Mouse (Mus musculus): ENCODE data around the gene Trpc7. TPM values are rescaled to one million over a fixed set of nuclear protein-coding genes. Genes with fewer than 3 reads are reported as not detected.
A peak's percentile ranks its signal among the peaks of the same experiment; 100 is the strongest.

Trpc7 gene
- polyA plus RNA-seq, 1 experiment from 2014 or later = not detected

- H3K27ac ChIP-seq (replicated peaks) = no peak overlapping the region
- no peak overlapping the region for H3K4me3 ChIP-seq
- peaks cover 75% of the 10 kb centered on the region for H3K27me3 ChIP-seq (replicated peaks; ENCODE audit: low read depth, poor library complexity, severe bottlenecking)
- WGBS = 61% methylated on average over 12 of the region's 12 CpGs
- H3K36me3 ChIP-seq (replicated peaks) = no peaks in the 10 kb centered on the region
- H3K9me3 ChIP-seq = no peaks in the 10 kb centered on the region
- DNase-seq (ENCODE audit: low spot score) = no peak
- H3K4me1 ChIP-seq = peaks cover 24% of the 10 kb centered on the region
These were observed 138.6 kb downstream of the Trpc7 start for GRCm38 (mm10) chr13:56757201-56757600.

- 67% methylated on average over 6 of the region's 6 CpGs for WGBS
- Histone ChIP-seq H3K27me3 (replicated peaks; ENCODE audit: low read depth, poor library complexity, severe bottlenecking) (peaks cover 77% of the 10 kb centered on the region), H3K4me3 (no peak overlapping the region), H3K27ac (replicated peaks) (no peak overlapping the region), H3K4me1 (peaks cover 31% of the 10 kb centered on the region), H3K9me3 (no peaks in the 10 kb centered on the region), H3K36me3 (replicated peaks) (no peaks in the 10 kb centered on the region)
- DNase-seq (ENCODE audit: low spot score) = peak; percentile 47
These were observed 139.9 kb downstream of the Trpc7 start for GRCm38 (mm10) chr13:56755871-56756270.

DNA sequence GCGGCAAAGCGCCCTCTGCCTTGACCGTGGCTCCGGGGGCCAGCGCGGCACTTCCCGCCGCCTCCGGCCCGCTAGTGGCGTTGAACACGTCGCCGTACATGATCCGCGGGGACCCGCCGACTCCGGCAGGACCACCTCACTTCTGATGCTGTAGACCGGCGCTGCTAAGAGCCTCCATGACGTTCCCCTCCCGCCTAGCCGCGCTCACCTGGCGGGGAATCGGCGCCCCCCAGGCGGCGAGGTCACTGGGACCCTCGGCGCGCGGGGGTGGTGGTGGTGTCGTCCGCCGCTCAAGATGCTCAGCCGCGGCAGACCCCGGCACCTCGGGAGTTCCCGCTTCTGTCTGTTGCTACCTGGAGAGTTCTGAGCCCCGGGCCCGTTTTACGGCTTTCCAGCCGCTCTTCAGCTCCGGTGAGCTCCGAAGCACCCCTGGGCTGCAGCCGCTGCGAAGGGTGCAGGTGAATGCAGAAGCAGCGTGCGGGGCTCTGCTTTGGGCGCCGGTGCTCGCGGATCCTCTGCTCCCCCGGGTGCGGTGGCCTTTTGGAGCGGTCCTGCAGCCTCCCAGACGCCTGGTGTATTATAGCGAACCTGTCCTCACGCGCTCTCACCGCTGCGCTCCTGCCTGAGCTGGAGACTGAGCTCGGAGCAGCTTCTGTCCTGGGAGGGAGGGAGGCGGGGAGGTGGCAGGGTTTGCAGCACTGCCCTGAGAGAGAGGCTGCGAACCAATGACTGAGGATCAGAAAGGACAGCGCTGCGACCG lies 142.4 kb downstream of the Trpc7 start, which contains the start of gene Gm45623:
Gene Gm45623 (minus strand): TSS at position 636 of the 760 bp plus-strand sequence.
- H3K36me3 ChIP-seq (replicated peaks) = no peaks in the 10 kb centered on the region
- peaks cover 87% of the 10 kb centered on the region for H3K27me3 ChIP-seq (replicated peaks; ENCODE audit: low read depth, poor library complexity, severe bottlenecking)
- peak within 1 kb of the TSS; percentile 66 for H3K4me3 ChIP-seq
- DNase-seq (ENCODE audit: low spot score) = peak; percentile 62
- H3K9me3 ChIP-seq = no peaks in the 10 kb centered on the region
- under 1% methylated on average over 71 of the region's 71 CpGs for WGBS
- peaks cover 31% of the 10 kb centered on the region for H3K4me1 ChIP-seq
- peak within 1 kb of the TSS; percentile 37; the same call in 1 of the 2 replicates for H3K27ac ChIP-seq (replicated peaks)

DNA sequence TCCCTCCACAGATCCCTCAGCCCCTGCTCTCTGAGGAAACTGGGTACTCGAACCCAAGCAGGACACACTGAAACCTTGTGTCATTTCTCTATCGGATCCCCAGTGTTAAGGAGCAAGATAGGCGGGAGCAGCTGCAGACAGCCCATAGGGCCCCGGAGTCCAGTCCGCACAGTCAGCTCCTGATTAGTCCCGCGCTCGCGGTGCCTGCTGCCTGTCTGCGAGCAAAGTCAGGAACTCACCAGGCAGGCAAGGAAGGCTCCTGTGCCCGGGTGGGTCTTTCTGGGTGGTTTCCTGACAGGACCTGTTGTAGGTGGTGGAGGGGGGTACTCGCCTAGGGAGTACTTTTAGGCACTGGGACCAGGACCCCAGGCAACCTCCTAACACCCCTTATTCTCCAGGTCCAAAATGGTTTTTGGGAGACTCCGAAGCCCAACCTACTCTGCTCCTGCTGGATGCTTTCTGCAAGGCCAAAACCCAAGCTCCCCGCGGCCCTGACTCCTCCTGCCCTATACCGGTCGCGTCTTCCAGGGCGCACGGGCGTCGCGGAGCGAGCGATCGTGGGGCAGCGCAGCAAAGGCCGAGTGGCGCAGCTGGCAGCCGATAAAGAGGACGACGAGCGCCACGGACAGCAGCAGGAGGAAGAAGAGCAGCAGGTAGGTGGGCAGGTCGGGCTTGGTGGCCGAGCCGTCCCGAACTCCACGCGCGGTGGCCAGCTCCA lies 143.2 kb downstream of the Trpc7 start:
- DNase-seq (ENCODE audit: low spot score) = peak; percentile 68
- WGBS = 1% methylated on average over 41 of the region's 41 CpGs
- no peaks in the 10 kb centered on the region for H3K36me3 ChIP-seq (replicated peaks)
- no peaks in the 10 kb centered on the region for H3K9me3 ChIP-seq
- H3K27ac ChIP-seq (replicated peaks) = peak overlapping the region; percentile 37; the same call in 1 of the 2 replicates
- peaks cover 82% of the 10 kb centered on the region for H3K27me3 ChIP-seq (replicated peaks; ENCODE audit: low read depth, poor library complexity, severe bottlenecking)
- peaks cover 30% of the 10 kb centered on the region for H3K4me1 ChIP-seq
- H3K4me3 ChIP-seq = peak overlapping the region; percentile 66

DNA sequence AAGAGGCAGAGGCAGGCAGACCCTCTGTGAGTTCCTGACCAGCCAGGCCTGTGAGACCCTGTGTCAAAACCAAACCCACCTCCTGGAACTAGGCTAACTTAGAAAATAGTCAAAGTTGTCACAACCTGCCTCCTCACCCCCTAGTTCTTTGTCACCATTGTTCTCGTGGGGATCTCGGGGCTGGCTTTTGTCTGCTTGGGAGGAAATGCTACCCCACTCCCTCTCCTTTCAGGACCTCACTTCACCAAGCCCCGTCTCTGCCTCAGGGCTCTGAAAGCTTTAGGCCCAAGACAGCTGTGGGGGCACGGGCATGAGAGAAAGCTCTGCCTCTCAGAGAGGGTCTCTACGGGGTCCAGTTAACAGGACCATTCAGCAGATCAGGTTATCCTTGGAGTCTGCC lies 144.0 kb downstream of the Trpc7 start:
- WGBS = 7% methylated on average over 5 of the region's 5 CpGs
- Histone ChIP-seq H3K4me1 (peaks cover 24% of the 10 kb centered on the region), H3K27ac (replicated peaks) (no peak overlapping the region), H3K27me3 (replicated peaks; ENCODE audit: low read depth, poor library complexity, severe bottlenecking) (peaks cover 75% of the 10 kb centered on the region), H3K36me3 (replicated peaks) (no peaks in the 10 kb centered on the region), H3K4me3 (no peak overlapping the region; the same call in 1 of the 2 replicates), H3K9me3 (no peaks in the 10 kb centered on the region)
- DNase-seq (ENCODE audit: low spot score) = no peak

DNA sequence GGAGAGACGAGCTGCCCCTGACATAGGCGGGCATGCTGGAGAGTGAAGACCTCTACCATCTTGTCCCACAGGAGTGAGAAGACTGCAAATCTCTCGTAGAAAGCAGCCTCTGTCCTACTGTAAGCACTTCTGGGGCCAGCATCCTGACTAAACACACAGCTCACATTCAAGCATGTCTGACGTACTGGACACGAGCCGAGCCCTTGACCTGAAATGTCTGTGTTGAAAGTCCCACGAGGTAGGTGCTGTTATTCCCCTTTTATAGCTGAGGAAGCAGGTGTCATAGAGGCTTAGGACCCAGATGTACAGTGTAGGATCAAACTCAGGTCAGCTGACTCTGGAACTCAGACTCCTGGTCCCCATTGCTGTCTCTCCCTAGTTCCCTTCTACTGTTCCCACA lies 146.4 kb downstream of the Trpc7 start:
- H3K27me3 ChIP-seq (replicated peaks; ENCODE audit: low read depth, poor library complexity, severe bottlenecking) = peaks cover 51% of the 10 kb centered on the region
- H3K4me3 ChIP-seq = no peak overlapping the region
- no peak overlapping the region for H3K27ac ChIP-seq (replicated peaks)
- 86% methylated on average over 7 of the region's 7 CpGs for WGBS
- no peak for DNase-seq (ENCODE audit: low spot score)
- H3K4me1 ChIP-seq = peaks cover 24% of the 10 kb centered on the region
- no peaks in the 10 kb centered on the region for H3K9me3 ChIP-seq
- peaks cover 3% of the 10 kb centered on the region for H3K36me3 ChIP-seq (replicated peaks)

DNA sequence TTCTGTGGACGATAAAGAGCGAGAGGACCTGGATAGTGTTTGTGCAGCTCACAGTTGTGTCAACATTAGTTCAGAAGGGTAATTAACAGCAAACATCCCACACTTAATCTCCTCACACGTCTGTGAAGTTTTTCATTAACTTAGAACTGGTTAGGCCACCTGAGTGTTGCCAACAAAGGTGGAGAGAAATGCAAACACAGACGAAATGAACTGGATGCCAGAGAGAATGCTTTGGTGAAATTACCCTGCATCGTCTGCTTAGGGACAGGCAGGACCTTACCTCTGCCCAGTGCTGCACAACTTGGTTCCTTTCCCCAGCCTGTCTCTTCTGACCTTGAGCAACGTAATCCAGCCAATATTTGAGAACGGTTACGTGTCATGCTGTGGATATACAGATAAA lies 148.2 kb downstream of the Trpc7 start:
- Histone ChIP-seq H3K9me3 (no peaks in the 10 kb centered on the region), H3K4me3 (no peak overlapping the region), H3K27ac (replicated peaks) (no peak overlapping the region), H3K4me1 (peaks cover 11% of the 10 kb centered on the region), H3K36me3 (replicated peaks) (peaks cover 8% of the 10 kb centered on the region), H3K27me3 (replicated peaks; ENCODE audit: low read depth, poor library complexity, severe bottlenecking) (peaks cover 33% of the 10 kb centered on the region)
- 71% methylated on average over 8 of the region's 8 CpGs for WGBS
- no peak for DNase-seq (ENCODE audit: low spot score)

DNA sequence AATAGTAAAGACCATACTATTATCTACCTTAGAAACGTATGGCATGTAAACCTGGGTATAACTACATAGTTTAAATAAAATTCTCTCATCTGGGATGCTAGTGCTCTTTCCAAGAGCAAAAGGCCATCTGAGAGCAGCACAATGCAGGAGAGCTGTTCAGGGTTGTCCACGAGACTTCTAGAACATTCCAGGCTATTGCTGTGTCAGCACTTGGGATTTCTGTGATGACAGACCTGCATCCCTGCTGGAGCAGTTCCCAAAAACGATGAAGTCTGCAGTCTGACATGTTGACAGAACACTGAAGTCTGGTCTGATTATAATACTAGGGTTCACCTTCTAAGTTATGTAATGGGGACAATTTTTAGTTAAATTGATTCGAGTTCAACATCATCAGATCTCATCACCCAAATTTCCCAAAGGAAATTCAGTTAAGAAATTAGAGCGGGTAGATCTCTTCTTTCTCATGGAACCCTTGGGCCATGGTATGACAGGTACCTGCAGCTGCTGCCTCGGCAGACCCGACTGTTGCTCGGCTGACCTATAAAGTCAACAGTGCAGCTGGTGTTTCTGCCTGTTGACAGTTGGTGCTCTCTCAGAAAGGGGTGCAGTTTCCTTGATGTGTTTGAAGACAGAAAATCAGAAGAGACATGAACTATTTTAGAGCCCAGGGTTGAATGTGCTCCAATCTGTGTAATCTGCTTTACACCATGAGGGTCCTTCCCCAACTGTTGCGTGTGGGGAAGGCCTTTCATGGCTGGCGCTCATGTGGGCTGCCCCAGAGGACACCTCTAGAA lies 148.9 kb downstream of the Trpc7 start:
- peaks cover 14% of the 10 kb centered on the region for H3K36me3 ChIP-seq (replicated peaks)

DNA sequence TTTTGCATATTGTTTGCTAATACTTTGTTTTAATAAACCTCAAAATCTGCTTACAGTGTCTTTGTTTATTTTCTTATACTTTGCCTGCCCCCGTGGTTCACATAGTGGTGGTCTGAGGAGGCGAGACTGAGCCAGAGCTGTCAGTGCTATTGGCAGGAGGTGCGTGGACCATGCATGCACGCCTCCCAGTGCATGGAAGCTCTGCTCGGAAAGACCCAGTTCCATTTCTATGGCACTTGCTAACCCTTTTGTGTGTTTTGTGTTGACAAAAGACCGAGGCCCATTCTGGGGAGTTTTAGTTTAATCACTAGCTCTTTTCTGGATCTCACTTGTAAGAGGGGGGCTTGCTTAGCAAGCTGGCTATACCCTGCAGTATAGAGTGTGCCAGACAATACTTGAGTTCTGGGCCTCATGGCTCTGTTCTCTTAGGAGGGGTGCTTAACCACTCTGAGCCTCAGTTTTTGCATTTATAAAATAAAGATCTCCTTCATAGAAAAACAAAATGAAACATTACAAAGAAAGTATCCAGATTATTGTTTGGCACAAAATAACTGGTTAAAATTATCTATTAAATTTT lies 153.4 kb downstream of the Trpc7 start:
- H3K4me1 ChIP-seq = no peaks in the 10 kb centered on the region
- no peak overlapping the region for H3K27ac ChIP-seq (replicated peaks)
- no peaks in the 10 kb centered on the region for H3K9me3 ChIP-seq
- H3K36me3 ChIP-seq (replicated peaks) = peaks cover 59% of the 10 kb centered on the region
- whole genome bisulfite sequencing = 80% methylated on average over 6 of the region's 6 CpGs
- no peak for DNase-seq (ENCODE audit: low spot score)
- H3K27me3 ChIP-seq (replicated peaks; ENCODE audit: low read depth, poor library complexity, severe bottlenecking) = no peaks in the 10 kb centered on the region
- H3K4me3 ChIP-seq = no peak overlapping the region

More for the DNA sequence above, 148.9 kb downstream of the Trpc7 start:
- no peak overlapping the region for H3K4me3 ChIP-seq
- H3K9me3 ChIP-seq = no peaks in the 10 kb centered on the region
- WGBS = 83% methylated on average over 10 of the region's 10 CpGs
- no peak for DNase-seq (ENCODE audit: low spot score)
- H3K4me1 ChIP-seq = peaks cover 5% of the 10 kb centered on the region
- peaks cover 27% of the 10 kb centered on the region for H3K27me3 ChIP-seq (replicated peaks; ENCODE audit: low read depth, poor library complexity, severe bottlenecking)
- H3K27ac ChIP-seq (replicated peaks) = no peak overlapping the region

DNA sequence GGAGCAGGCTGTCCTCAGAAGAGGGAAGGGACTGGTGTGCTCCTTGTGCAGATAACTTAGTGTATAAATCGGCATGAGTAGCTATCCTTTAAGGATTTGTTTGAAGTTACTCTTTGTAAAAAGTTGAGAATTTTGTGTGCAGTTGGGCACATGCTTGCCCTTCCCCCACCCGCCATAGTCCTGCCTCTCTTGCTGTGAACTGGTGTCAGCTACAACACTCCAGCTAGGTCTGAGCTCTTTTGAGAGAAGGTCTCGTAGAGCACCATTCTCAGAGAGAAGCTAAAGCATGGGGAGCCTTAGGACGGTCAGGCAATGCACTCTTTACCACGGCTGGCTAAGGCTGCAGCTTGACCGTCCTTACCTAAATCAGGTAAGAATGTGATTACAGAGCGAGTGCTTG lies 154.1 kb downstream of the Trpc7 start:
- no peak for DNase-seq (ENCODE audit: low spot score)
- Histone ChIP-seq H3K9me3 (no peaks in the 10 kb centered on the region), H3K4me3 (no peak overlapping the region), H3K27me3 (replicated peaks; ENCODE audit: low read depth, poor library complexity, severe bottlenecking) (no peaks in the 10 kb centered on the region), H3K27ac (replicated peaks) (no peak overlapping the region), H3K4me1 (no peaks in the 10 kb centered on the region), H3K36me3 (replicated peaks) (peaks cover 66% of the 10 kb centered on the region)
- 86% methylated on average over 7 of the region's 7 CpGs for WGBS

GRCm38 (mm10) chr13:56740496-56740895 lies 155.3 kb downstream of the Trpc7 start:
- H3K9me3 ChIP-seq = no peaks in the 10 kb centered on the region
- 91% methylated on average over 6 of the region's 6 CpGs for WGBS

GRCm38 (mm10) chr13:56739556-56739955 lies 156.2 kb downstream of the Trpc7 start:
- Histone ChIP-seq H3K27ac (replicated peaks) (no peak overlapping the region), H3K27me3 (replicated peaks; ENCODE audit: low read depth, poor library complexity, severe bottlenecking) (no peaks in the 10 kb centered on the region), H3K4me3 (no peak overlapping the region), H3K4me1 (no peaks in the 10 kb centered on the region), H3K36me3 (replicated peaks) (peaks cover 87% of the 10 kb centered on the region), H3K9me3 (no peaks in the 10 kb centered on the region)
- no peak for DNase-seq (ENCODE audit: low spot score)
- 90% methylated on average over 5 of the region's 5 CpGs for WGBS

More at GRCm38 (mm10) chr13:56740496-56740895, 155.3 kb downstream of the Trpc7 start:
- Histone ChIP-seq H3K36me3 (replicated peaks) (peaks cover 78% of the 10 kb centered on the region), H3K4me3 (no peak overlapping the region), H3K27me3 (replicated peaks; ENCODE audit: low read depth, poor library complexity, severe bottlenecking) (no peaks in the 10 kb centered on the region), H3K4me1 (no peaks in the 10 kb centered on the region), H3K27ac (replicated peaks) (no peak overlapping the region)
- DNase-seq (ENCODE audit: low spot score) = no peak

Data from embryonic facial prominence, embryonic 10.5 days (tissue).